Mouse (Mus musculus): ENCODE data around the gene Rpl41. TPM values are rescaled to one million over a fixed set of nuclear protein-coding genes. Genes with fewer than 3 reads are reported as not detected.

The Rpl41 gene
- 3,010 and 3,037 TPM in 2 replicates for total RNA-seq (2017)

DNA sequence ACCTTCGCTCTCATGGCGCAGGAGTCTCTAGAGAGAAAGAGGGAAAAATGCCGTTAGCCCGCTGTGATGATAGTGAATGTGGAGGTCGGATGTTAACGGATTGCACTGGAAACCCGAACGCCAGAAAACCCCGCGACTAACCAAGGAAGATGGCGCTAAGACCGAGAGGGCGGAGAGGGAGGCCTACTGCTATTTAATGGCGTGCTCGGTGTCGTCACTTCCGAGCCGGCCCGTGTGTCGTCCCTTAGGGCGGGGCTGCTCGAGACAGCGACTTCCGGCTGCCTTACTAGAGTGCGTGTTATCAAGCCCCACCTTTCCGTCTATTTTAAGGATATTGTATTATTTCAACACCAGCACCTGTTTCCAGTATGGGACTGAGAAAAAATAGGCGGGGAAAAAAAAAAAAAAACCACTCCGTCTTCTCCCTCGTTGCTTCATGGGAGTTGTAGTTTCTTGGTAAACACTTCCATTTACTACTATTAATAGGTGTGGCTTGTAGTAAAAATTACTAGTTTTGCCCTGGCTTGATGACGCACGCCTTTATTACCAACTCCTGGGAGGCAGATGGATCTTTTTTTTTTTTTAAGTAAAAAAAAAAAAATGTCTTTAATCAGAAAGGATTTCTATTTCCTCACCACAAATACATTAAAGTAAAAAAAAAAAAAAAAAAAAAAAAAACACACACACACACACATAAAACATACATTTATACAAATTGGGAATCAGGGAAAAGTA lies at the start of gene Rpl41:
Gene Rpl41, minus strand, starts transcription at position 359 of the 735 bp plus-strand sequence.
- ATAC-seq (replicated peaks; ENCODE audit: low read depth, poor library complexity, severe bottlenecking): peak; percentile 74

GRCm38 (mm10) chr10:128598476-128598875 lies 49.4 kb upstream of the Rpl41 start:
- ATAC-seq (replicated peaks; ENCODE audit: low read depth, poor library complexity, severe bottlenecking): no peak

DNA sequence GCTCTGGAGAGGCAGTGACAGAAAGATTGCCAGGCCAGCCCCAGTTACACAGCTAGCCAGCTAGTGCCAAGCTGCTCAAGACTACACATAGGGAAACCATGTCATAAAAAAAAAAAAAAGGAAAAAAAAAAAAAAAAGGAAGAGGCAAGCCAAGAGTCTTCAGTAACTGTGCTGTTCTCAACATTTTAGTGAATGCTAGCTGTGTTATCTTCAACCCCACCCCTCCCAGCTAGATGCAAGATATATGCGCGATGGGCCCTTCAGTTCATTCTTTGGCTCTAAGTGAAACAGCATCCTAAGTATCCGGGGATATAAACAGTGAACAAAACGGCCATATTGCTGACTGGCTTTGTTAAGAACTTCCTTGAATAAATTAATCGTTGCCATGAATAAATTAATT lies 43.7 kb upstream of the Rpl41 start:
- ATAC-seq (replicated peaks; ENCODE audit: low read depth, poor library complexity, severe bottlenecking): no peak

GRCm38 (mm10) chr10:128591436-128591835 lies 42.3 kb upstream of the Rpl41 start:
- no peak for ATAC-seq (replicated peaks; ENCODE audit: low read depth, poor library complexity, severe bottlenecking)

DNA sequence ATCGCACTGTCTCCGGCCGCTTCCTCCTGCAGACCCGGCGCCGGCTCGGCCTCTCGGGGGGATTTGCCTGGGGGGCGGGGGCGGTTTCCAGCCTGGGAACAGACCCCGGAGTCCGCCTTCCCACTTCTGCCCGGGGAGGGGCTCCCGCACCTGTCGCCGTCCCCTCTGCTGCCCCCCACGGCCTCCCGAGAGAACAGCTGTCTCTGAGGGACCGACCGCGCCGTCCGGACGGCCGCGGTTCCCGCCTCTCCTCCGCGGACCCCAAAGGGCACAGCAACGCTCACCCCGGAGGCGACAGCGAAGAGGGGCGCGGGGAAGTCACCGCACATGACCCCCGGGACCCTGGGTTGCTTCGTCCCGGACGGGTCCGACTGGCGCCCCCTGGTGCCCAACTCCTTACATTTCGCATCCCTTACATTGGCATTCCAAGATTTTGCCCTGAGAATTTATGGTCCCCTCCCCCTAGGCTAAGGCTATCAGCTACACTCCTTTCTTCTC lies 41.1 kb upstream of the Rpl41 start:
- ATAC-seq (replicated peaks; ENCODE audit: low read depth, poor library complexity, severe bottlenecking): peak; percentile 53

DNA sequence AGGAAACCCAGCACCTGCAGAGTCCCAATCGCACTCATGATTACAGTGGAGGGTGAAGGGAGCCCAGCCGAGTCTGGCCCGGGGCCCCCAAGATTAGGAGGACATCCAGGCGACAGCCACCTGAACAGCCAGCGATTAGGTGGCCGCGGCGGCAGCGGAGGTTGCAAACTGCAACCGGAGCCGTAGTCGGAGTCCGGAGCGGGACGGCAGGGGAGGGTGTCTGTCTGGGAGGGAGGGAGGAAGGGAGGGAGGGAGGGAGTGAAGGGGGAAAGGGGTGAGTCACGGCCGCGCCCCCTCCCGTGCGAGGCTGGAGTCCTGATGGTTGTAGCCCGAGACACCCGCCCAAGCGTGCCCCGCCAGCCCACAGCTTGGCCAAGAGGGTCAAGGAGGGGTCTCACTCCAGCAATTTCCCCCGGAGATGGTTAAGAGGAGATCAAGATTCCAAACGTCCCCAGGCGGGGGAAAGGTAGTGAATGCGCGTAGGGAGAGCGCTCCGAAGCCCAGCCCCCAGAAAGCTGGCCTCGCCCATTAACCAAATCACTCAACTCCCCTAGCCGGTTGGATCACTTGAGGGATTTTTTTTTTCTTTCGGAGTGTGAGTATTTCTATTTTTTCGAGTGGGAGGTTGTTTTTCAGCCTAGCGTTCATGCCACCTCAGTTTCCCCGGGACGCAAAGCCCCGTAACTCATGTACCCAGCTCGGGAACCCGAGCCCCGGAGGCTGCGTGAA lies 40.5 kb upstream of the Rpl41 start, which contains the start of gene Erbb3:
Gene Erbb3, minus strand, starts transcription at position 189 of the 729 bp plus-strand sequence.
- peak; percentile 60 for ATAC-seq (replicated peaks; ENCODE audit: low read depth, poor library complexity, severe bottlenecking)

DNA sequence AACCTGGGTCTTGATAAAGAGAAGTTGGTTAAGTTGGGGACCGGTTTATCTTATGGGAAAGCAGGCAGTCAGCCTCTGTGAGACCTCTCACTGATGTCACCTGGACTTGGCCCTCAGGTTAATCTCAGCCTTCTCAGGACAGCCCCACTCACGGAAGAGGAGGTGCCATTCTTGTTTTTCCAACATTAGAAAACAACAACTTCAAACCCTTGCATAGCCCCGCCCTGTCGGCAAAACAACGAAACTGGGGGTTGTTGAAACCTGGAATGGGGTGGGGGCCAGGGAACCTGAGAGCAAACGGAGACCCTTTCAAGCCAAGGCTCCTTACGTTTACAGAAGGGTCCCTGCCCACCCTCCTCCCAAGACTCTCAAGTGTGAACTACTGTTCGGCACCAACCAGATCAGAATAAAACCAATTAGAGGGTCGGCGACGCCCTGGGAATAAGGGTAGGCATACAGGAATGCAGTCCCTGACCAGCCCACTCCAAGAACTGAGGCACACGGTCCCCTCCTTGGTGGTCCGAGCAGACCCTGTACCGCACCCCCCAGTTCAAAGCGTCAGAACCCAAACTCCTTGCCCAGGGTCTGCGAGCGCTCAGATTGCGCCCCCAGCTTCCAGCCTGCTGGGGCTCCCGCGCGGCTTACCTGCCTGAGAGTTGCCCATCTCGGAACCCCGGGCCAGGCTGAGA lies 39.8 kb upstream of the Rpl41 start:
- no peak; the same call in 1 of the 2 replicates for ATAC-seq (replicated peaks; ENCODE audit: low read depth, poor library complexity, severe bottlenecking)

GRCm38 (mm10) chr10:128588136-128588535 lies 39.0 kb upstream of the Rpl41 start:
- ATAC-seq (replicated peaks; ENCODE audit: low read depth, poor library complexity, severe bottlenecking): no peak

DNA sequence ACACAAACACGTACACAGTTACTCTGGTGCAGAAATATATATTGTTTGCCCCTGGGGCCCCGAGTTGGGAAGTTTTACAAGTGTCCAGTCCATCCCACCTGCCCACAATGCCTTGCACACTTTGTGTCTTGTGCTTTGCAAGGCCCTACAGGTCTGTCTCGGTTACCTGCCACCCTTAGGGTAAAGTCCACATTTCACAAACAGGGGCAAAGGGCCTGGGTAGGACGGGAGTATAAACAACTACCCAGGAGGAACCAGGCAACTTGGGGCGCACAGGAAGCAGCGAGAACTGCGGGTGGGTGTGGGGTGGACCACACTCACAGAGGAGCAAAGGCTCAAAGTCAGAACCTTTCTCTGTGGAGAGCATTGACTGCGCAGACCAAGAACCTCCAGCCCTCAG lies 38.6 kb upstream of the Rpl41 start:
- no peak for ATAC-seq (replicated peaks; ENCODE audit: low read depth, poor library complexity, severe bottlenecking)

- ATAC-seq (replicated peaks; ENCODE audit: low read depth, poor library complexity, severe bottlenecking): no peak
Measured at GRCm38 (mm10) chr10:128587120-128587519, 38.0 kb upstream of the Rpl41 start.

DNA sequence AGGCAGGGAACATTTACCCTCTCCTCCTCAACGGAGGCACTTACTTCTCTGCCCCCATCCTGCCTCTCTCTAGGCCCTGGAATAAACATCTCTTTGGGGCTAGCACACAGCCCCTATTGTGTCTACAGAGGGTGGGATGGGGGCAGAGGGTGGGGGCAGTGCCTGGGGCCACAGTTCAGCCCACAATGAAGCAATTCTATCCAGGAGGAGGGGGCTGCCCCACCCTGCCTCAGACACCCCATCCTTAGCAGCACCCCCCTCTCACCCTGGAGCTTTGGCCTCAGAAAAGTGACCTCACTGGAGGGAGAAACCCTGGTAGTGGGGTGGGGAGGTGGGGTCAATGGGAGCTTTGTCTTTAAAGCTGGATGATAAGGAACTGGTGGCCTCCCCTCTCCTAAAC lies 37.4 kb upstream of the Rpl41 start:
- ATAC-seq (replicated peaks; ENCODE audit: low read depth, poor library complexity, severe bottlenecking): no peak

- ATAC-seq (replicated peaks; ENCODE audit: low read depth, poor library complexity, severe bottlenecking): no peak
Measured at GRCm38 (mm10) chr10:128584386-128584785, 35.3 kb upstream of the Rpl41 start.

DNA sequence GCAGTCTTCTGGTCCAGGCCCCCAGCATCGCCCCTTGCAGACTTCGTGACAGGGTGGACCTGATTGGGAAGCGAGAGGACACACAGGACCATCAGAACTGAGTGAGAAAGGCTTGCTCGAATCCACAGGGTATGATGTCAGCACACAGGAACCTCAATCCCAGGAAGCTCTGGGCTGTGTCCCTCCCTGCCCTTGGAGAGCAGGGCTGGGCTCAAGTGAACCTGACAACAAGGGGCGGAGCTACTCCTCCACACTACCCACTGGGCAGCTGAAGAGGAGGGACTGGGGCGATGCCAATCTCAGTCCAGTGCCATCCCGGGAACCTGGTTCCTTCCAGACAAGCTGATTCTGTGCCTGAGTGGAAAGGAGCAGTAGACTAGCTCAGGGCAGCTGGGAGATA lies 34.5 kb upstream of the Rpl41 start:
- no peak; the same call in 1 of the 2 replicates for ATAC-seq (replicated peaks; ENCODE audit: low read depth, poor library complexity, severe bottlenecking)

DNA sequence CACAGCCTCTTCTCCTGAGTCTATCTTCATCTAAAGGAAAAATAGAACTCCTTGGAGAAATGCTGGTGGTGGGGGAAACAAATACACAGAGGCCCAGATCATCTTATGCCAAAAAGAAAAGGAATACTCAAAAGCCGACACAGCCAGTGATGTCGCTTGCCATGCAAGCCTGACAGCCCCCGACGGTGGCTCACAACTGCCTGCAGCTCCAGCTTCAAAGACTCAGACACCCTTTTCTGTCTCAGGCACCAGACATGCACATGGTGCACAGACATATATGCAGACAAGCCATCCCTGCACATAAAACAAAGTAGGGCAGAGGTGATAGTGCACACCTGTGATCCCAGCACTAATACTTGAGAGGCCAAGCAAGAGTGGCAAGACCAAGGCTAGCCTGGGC lies 30.6 kb upstream of the Rpl41 start:
- no peak for ATAC-seq (replicated peaks; ENCODE audit: low read depth, poor library complexity, severe bottlenecking)

GRCm38 (mm10) chr10:128579298-128579697 lies 30.2 kb upstream of the Rpl41 start:
- no peak for ATAC-seq (replicated peaks; ENCODE audit: low read depth, poor library complexity, severe bottlenecking)

DNA sequence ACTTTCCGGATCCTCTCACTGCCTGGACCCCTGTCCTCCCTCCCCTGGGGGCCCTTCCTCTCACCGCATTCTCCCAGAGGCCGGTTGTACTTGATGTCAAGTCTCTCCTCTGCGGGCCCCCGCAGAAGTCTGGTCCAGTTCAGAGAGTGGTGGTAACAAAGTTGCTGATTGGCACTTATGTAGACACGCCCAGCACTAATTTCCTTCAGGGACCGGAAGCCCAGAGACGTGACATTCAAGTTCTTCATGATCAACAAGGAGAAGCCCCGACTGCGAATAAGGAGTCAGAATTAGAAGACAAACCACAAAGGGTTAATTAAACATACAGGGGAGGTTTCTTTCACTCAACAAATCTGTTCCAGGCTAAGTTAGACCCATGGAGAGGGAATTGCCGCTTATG lies 29.2 kb upstream of the Rpl41 start:
- peak; percentile 70 for ATAC-seq (replicated peaks; ENCODE audit: low read depth, poor library complexity, severe bottlenecking)

GRCm38 (mm10) chr10:128575063-128575462 lies 26.0 kb upstream of the Rpl41 start:
- ATAC-seq (replicated peaks; ENCODE audit: low read depth, poor library complexity, severe bottlenecking): peak; percentile 62; the same call in 1 of the 2 replicates

GRCm38 (mm10) chr10:128565788-128566531 lies 16.9 kb upstream of the Rpl41 start, which contains the start of gene Pa2g4:
Gene Pa2g4, minus strand, starts transcription at chr10:128565987.
- peak; percentile 93 for ATAC-seq (replicated peaks; ENCODE audit: low read depth, poor library complexity, severe bottlenecking)

GRCm38 (mm10) chr10:128565206-128565787 lies 16.2 kb upstream of the Rpl41 start:
- peak; percentile 30 for ATAC-seq (replicated peaks; ENCODE audit: low read depth, poor library complexity, severe bottlenecking)

All from common myeloid progenitor, adult 5-6 weeks (primary cell).